Mouse (Mus musculus) liver, adult 2 months (tissue): ENCODE results near the gene Coro1c.

Source experiments
- CTCF ChIP-seq: fragments of 200-500 bp; IDR thresholded peaks from 2 replicates; pipeline ENCODE4 v1.5.1; 2011; ENCODE audit warnings: low read depth, low read length, control low read depth
- POLR2A ChIP-seq: fragments of 200-500 bp; IDR thresholded peaks from 2 replicates; pipeline ENCODE4 v1.6.1; 2011; ENCODE audit warnings: low read length, control low read depth; ENCODE audit not compliant: insufficient read depth; ENCODE audit errors: extremely low read depth

DNA sequence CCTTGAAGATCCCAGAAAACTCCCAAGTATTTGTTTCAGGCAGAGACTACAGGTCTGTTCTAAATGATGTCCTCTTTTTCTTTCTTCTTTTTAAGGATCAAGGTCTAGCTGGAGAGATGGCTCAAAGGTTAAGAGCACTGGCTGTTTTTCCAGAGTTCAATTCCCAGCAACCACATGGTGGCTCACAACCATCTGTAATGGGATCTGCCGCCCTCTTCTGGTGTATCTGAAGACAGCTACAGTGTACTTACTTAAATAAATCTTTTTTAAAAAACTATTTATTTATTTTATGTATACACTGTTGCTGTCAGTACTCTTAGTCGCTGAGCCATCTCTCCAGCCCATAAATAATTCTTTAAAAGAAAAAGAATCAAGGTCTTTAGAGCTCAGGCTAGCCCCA, 38.7 kb upstream of the Coro1c start:
- TF ChIP-seq CTCF: no peak
- no peak for TF ChIP-seq POLR2A
